Mouse (Mus musculus) adrenal gland (tissue): Measurements from ENCODE around the gene Hddc3.
"Not testable (repeated sequence)": the region's sequence is repeated elsewhere in the genome, so short reads cannot be mapped to it uniquely, and the experiment has no call there.

ENCODE experiments used
- intact Hi-C: fragments of 180-260 bp; cut with DNase I; formaldehyde crosslinking; loops from one replicate; pipeline ENCODE4 v1.15.1; 2025

The Hddc3 gene

DNA sequence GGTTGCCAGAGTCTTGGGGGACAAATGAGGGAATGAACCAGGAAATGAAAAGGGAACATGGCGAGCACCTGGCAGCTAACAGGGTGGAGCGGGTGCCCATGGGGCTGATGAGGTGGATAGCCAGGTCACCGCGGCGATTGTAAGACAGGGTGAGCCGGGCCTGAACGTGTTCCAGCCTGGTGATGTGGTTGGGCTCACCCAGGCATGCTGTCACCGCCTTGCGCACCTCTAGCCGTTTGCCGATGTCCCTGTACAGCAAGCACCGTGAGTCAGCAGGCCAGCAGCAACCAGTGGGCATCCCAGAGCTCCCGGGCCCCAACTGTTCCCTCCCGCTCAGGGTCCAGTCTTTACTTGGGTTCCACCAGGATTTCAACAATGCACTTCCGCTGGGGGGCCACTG is 49.2 kb downstream of the Hddc3 start:
- intact Hi-C loops = no loop called here

DNA sequence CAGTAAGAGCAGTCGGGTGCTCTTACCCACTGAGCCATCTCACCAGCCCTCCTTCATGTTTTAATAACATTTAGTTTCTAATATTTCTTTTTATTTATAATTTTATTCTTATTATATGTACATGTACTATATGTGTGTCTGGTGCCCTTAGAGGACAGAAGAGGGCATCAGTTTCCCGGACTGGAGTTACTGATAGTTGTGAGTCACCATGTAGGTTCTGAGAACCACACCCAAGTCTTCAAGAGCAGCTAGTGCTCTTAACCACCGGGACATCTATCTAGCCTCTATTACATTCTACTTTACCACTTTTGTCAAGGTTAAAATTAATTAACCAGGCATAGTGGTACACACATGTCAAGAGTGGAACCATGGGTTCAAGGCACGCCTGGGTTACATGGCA is 51.7 kb downstream of the Hddc3 start:
- intact Hi-C loops = no loop called here

DNA sequence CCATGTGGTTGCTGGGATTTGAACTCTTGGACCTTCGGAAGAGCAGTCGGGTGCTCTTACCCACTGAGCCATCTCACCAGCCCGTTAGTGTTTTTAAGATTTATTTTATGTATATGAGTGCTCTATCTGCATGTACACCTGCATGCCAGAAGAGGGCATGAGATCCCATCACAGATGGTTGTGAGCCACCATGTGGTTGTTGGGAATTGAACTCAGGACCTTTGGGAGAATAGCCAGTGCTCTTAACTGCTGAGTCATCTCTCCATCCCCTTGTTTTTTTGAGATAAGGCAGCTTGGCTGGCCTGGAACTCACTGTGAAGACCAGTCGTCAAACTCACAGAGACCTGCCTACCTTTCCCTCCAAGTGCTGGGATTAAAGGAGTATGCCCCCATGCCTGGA is 53.5 kb downstream of the Hddc3 start:
- intact Hi-C loops = not testable (repeated sequence)

DNA sequence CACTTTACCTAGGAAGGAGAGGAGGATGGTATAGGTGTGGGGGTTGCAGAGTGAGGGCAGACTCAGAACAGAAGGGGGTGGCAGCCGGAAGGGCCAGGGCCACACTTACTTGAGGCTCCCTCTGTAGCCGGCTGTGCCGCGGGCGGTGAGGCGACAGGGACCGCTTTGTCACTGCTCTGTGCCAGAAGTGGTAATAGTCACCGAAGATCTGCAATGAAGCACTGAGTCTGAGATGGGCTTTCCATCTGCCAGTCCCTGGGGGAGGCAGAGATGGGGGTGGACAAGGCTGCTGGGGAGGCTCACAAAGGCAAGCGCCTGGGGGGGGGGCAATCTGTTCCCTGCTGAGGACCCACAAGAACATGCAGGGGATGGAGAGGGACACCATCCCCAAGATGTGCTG is 55.1 kb downstream of the Hddc3 start:
- intact Hi-C loops = no loop called here

DNA sequence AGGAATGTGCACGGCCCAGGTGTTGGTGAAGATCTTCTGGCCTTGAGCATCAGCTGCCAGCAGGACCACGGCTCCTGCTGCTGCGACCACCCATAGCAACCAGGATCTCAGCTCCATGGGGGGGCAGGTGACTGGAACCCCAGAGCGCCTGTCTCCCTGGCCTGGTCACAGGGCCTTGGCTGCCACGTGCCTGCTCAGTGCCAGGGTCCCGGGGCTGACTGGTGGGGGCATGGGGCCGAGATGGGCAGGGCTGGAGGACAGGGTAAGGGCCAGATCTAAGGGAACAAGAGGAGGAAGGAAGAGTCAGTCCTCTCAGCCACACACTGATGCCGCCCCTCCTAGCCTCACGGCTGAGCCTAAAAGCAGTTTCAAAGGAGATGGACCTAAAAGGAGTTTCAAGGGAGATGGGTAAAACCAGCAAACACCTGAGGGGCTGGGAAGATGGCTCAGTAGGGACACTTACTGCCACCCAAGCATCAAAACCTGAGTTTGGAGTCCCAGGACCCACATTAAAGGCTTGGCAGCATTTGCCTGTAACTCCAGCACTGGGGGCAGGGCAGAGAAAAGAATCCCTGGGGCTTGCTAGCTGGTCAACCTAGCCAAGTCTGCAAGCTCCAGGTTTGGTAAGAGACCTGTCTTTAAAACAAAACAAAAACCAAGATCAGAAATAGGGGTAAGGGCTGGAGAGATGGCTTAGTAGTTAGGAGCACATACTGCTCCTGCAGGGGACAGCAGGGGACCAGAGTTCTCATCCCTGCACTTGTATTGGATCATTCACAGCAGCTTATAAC is 55.9 kb downstream of the Hddc3 start:
- intact Hi-C loops = no loop called here

DNA sequence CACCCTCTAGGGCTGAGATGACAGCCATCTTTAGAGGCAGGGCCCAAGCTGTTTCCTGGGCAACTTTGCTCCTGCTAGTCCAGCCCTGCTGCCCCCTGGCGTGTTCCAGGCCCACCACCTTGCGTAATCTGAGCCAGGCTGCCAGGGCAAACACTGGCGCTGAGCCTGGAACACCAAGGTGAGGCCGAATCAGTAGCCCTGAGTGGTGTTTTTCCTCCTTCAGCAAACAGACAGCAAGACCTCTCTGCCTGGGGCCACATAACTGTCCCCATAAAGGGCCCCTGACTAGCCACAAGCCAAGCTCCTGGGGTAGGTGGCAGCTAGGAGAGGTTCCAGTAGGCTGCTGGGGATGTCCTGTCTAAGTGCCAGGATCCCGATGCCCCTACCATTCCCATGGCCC is 57.2 kb downstream of the Hddc3 start:
- intact Hi-C loops = no loop called here
